ENCODE assay signal across 9 mouse cellular contexts in the genomic region with DNA sequence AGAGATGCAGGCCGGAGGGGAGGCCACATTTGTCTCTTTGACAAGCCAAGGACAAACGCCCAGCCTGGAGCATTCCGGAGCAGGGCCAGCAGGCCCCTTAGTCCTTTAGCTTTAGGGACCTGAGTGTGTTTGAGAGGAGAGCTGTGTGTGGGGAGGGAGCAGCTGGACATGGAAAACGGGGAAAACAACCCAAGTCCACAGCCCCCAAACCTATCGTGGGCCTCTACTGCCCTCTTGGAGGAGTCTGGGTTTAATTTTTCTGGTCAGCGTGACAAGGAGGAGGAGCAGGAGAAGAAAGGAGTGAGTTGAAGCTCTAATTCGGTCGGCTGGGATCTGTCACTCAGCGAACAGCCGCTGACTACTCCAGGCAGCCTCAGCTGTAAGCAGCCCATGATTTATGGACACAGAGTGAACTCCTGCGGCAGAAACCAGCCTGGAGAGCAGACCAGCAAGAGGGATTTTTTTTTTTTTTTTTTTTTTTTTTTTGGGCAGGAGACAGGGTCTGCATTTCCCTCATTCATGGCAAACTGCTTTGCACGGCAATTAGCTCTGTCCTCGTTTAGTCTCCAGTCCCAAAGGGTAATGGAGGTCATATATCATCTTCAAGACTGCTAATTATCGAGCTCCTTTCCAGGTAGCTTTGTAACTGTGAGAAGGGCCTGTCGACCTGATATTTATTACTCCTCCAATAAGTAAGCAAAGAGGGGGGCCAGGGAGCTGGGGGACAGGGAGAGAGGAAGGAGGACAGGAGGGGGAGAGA. TPM values are rescaled to one million over a fixed set of nuclear protein-coding genes. Genes with fewer than 3 reads are reported as not detected.
DNase-seq lines count a peak whose midpoint lies in the region.
"Had no signal": no experiment of that assay in that cellular context is flagged by ENCODE, and none has a peak within 500 bp of the region (broad histone marks: within the 10 kb centered on the region; RNA-seq: fewer than 3 reads in every experiment).

No protein-coding gene starts in this region.

- H3K4me1 ChIP-seq in hindbrain, embryonic 10.5 days (replicated peaks): peaks cover 15% of the 10 kb centered on the region
- H3K4me1 ChIP-seq: liver, embryonic 13.5 days had no signal

- no peaks in the 10 kb centered on the region for H3K27me3 ChIP-seq in hindbrain, embryonic 10.5 days (ENCODE audit: insufficient read depth, poor library complexity, severe bottlenecking)
- H3K27me3 ChIP-seq: liver, embryonic 13.5 days had no signal

- H3K27ac ChIP-seq in hindbrain, embryonic 10.5 days: peak overlapping the region; percentile 80
- H3K27ac ChIP-seq: liver, embryonic 13.5 days had no signal

- no peak overlapping the region for H3K4me3 ChIP-seq in hindbrain, embryonic 10.5 days
- H3K4me3 ChIP-seq: liver, embryonic 13.5 days had no signal

- peak; percentile 75 to 85 for DNase-seq in adrenal gland, adult (ENCODE audit: inconsistent age in 2 of 2, low spot score in 1 of 2)
- DNase-seq in adrenal gland, adult 18-20 months (ENCODE audit: low spot score in 2 of 2): no peak
- DNase-seq in adrenal gland, adult 8-10 months: peak; percentile 49
- peak; percentile 69 for DNase-seq in hindbrain, embryonic 10.5 days (ENCODE audit: low spot score)
- peak; percentile 18 for DNase-seq in lung, postnatal 25 days (ENCODE audit: low spot score)
- DNase-seq in cerebellum, postnatal 14 days: no peak
- DNase-seq in thymus, postnatal 4 days: no peak
- no peak for DNase-seq in right cerebral cortex, adult 2 months (ENCODE audit: low spot score in 2 of 2)
- DNase-seq: liver, embryonic 13.5 days had no signal

- 28% methylated on average over 15 of the region's 15 CpGs for WGBS in hindbrain, embryonic 10.5 days

- H3K9me3 ChIP-seq in hindbrain, embryonic 10.5 days: no peaks in the 10 kb centered on the region
- H3K9me3 ChIP-seq: liver, embryonic 13.5 days had no signal

- no peaks in the 10 kb centered on the region for H3K36me3 ChIP-seq in hindbrain, embryonic 10.5 days
- H3K36me3 ChIP-seq: liver, embryonic 13.5 days had no signal

RNA-seq across cellular contexts. Expression of gene Comtd1, which starts 43.0 kb away (rescaled TPM):
- 10 to 100 TPM; 60.4 to 63.9 TPM for total RNA-seq in adrenal gland, adult 18-20 months (2021)
- total RNA-seq in adrenal gland, adult 8-10 months (2022): 10 to 100 TPM; 75.0 to 92.2 (median 80.6) TPM
- polyA plus RNA-seq in hindbrain, embryonic 10.5 days (2016; fragmentation: Nextera tagmentation; extraction: Ambion mirVana): 15.7 and 16.8 TPM in 2 replicates

Comparison
In these comparisons a context has a peak if more than half of its experiments do, and no peak if none do; other contexts are left out.
1. DNase-seq: peak in adrenal gland, adult (2 of 2), adrenal gland, adult 8-10 months (single experiment), hindbrain, embryonic 10.5 days (single experiment) and lung, postnatal 25 days (single experiment); none in adrenal gland, adult 18-20 months (0 of 2), cerebellum, postnatal 14 days (0 of 2), thymus, postnatal 4 days (single experiment) and right cerebral cortex, adult 2 months (0 of 2).